Mouse (Mus musculus): ENCODE results near the gene Pde9a. TPM values are rescaled to one million over a fixed set of nuclear protein-coding genes. Genes with fewer than 3 reads are reported as not detected.

Pde9a gene
- total and polyA plus RNA-seq, 2 experiments from 2014 or later, result 5.7 to 19.5 TPM

DNA sequence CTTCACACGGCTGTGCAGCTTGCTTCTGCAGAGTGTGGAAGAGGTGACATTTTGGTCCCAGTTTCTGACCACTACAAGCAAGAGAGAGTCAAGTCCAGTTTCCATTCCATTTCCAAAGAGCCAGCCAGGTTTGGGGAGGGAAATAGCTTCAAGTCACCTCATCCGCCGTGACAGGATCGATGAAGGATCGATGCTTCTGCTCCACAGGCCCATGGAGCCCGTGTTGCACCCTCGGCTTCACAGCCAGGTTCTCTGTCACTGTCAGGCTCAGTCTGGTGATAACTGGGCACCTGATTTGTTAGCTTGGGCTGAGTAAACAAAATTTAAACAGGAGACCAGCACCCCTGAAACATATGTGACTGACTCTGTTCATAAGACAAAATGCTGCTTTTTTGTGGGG is 58.2 kb downstream of the Pde9a start:
- ATAC-seq (ENCODE audit: insufficient read depth, low read depth) (no peak), DNase-seq (ENCODE audit: low spot score) (no peak)
- Histone ChIP-seq H3K9ac (replicated peaks; ENCODE audit: low read depth, low read length) (no peak overlapping the region), H3K4me2 (ENCODE audit: low read depth, low read length) (no peak overlapping the region), H3K36me3 (replicated peaks; ENCODE audit: control insufficient read depth, insufficient read depth, low read length) (no peaks in the 10 kb centered on the region), H3K9me3 (replicated peaks; ENCODE audit: control insufficient read depth, low read length) (no peaks in the 10 kb centered on the region), H3K27ac (ENCODE audit: low read depth) (no peak overlapping the region), H3K27me3 (ENCODE audit: control insufficient read depth, insufficient read depth, low read length) (no peaks in the 10 kb centered on the region), H3K4me3 (ENCODE audit: low read depth, low read length) (no peak overlapping the region), H3K4me1 (ENCODE audit: control insufficient read depth, insufficient read depth) (0 out of 2 replicates have a peak, but pooled peaks cover 6% of the 10 kb centered on the region)
- TF ChIP-seq CTCF (IDR thresholded peaks at IDR 0.05; ENCODE audit: low read depth) (no peak), EP300 (IDR thresholded peaks at IDR 0.05; ENCODE audit: low read depth) (no peak)
- 76% methylated on average over 7 of the region's 7 CpGs for WGBS

GRCm38 (mm10) chr17:31445061-31445731 is 59.2 kb downstream of the Pde9a start:
- Histone ChIP-seq H3K9ac (replicated peaks; ENCODE audit: low read depth, low read length) (no peak overlapping the region), H3K9me3 (replicated peaks; ENCODE audit: control insufficient read depth, low read length) (no peaks in the 10 kb centered on the region), H3K4me3 (ENCODE audit: low read depth, low read length) (no peak overlapping the region), H3K4me2 (ENCODE audit: low read depth, low read length) (no peak overlapping the region), H3K27me3 (ENCODE audit: control insufficient read depth, insufficient read depth, low read length) (no peaks in the 10 kb centered on the region), H3K4me1 (ENCODE audit: control insufficient read depth, insufficient read depth) (0 out of 2 replicates have a peak, but pooled peaks cover 6% of the 10 kb centered on the region), H3K36me3 (replicated peaks; ENCODE audit: control insufficient read depth, insufficient read depth, low read length) (no peaks in the 10 kb centered on the region), H3K27ac (ENCODE audit: low read depth) (no peak overlapping the region)
- no peak for ATAC-seq (ENCODE audit: insufficient read depth, low read depth)
- DNase-seq (ENCODE audit: low spot score), result no peak
- TF ChIP-seq EP300 (IDR thresholded peaks at IDR 0.05; ENCODE audit: low read depth) (no peak), CTCF (IDR thresholded peaks at IDR 0.05; ENCODE audit: low read depth) (no peak)
- WGBS, result 48% methylated on average over 7 of the region's 7 CpGs

DNA sequence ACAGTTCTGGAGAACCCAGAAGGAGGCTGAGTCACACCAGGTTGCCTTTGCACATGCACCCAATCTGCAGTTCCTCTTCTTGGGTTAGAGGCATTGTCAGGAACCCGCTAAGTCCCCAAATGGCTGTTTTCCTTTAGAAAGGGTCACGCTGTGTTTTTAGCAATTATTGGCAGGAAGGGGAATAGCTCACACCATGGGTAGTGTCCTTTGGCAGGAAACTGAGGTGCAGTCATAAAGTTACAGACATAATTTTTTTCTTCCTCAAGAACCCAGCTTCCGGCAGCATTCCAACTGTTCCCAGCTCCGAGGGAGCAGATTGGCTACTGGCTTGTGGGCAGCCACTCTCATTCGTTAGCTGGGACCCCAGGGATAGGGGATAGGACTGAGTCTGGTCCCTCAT is 61.8 kb downstream of the Pde9a start:
- Histone ChIP-seq H3K4me1 (ENCODE audit: control insufficient read depth, insufficient read depth) (0 out of 2 replicates have a peak, but pooled peaks cover under 1% of the 10 kb centered on the region), H3K4me3 (ENCODE audit: low read depth, low read length) (no peak overlapping the region), H3K4me2 (ENCODE audit: low read depth, low read length) (no peak overlapping the region), H3K27me3 (ENCODE audit: control insufficient read depth, insufficient read depth, low read length) (no peaks in the 10 kb centered on the region), H3K9me3 (replicated peaks; ENCODE audit: control insufficient read depth, low read length) (no peaks in the 10 kb centered on the region), H3K9ac (replicated peaks; ENCODE audit: low read depth, low read length) (no peak overlapping the region), H3K27ac (ENCODE audit: low read depth) (no peak overlapping the region), H3K36me3 (replicated peaks; ENCODE audit: control insufficient read depth, insufficient read depth, low read length) (no peaks in the 10 kb centered on the region)
- no peak for TF ChIP-seq EP300 (IDR thresholded peaks at IDR 0.05; ENCODE audit: low read depth)
- no peak for TF ChIP-seq CTCF (IDR thresholded peaks at IDR 0.05; ENCODE audit: low read depth)
- DNase-seq (ENCODE audit: low spot score) (no peak), ATAC-seq (ENCODE audit: insufficient read depth, low read depth) (no peak)
- WGBS, result 58% methylated on average over 5 of the region's 5 CpGs

DNA sequence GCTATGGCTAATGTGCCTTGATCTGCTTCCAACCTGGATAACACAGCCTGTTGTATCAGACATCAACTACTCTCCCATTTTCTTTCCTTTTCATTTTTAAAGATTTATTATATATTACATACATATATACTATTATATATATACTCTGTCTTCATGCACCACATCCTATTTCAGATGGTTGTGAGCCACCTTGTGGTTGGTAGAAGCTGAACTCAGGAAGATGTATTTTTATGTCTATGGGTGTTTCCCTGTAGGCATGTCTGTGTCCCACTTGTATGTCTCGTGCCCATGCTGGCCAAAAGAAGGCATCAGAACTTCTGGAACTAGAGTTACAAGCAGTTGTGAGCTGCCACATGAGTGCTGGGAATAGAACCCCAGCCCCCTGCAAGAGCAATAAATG is 62.5 kb downstream of the Pde9a start:
- ATAC-seq (ENCODE audit: insufficient read depth, low read depth) (no peak), DNase-seq (ENCODE audit: low spot score) (no peak)
- Histone ChIP-seq H3K36me3 (replicated peaks; ENCODE audit: control insufficient read depth, insufficient read depth, low read length) (no peaks in the 10 kb centered on the region), H3K27ac (ENCODE audit: low read depth) (no peak overlapping the region), H3K9me3 (replicated peaks; ENCODE audit: control insufficient read depth, low read length) (no peaks in the 10 kb centered on the region), H3K4me3 (ENCODE audit: low read depth, low read length) (no peak overlapping the region), H3K4me1 (ENCODE audit: control insufficient read depth, insufficient read depth) (no peaks in the 10 kb centered on the region), H3K4me2 (ENCODE audit: low read depth, low read length) (no peak overlapping the region), H3K9ac (replicated peaks; ENCODE audit: low read depth, low read length) (no peak overlapping the region), H3K27me3 (ENCODE audit: control insufficient read depth, insufficient read depth, low read length) (no peaks in the 10 kb centered on the region)
- 58% methylated on average over 1 of the region's 1 CpGs for WGBS
- TF ChIP-seq CTCF (IDR thresholded peaks at IDR 0.05; ENCODE audit: low read depth), result peak; percentile 37; the same call in 1 of the 2 replicates
- TF ChIP-seq EP300 (IDR thresholded peaks at IDR 0.05; ENCODE audit: low read depth), result no peak

DNA sequence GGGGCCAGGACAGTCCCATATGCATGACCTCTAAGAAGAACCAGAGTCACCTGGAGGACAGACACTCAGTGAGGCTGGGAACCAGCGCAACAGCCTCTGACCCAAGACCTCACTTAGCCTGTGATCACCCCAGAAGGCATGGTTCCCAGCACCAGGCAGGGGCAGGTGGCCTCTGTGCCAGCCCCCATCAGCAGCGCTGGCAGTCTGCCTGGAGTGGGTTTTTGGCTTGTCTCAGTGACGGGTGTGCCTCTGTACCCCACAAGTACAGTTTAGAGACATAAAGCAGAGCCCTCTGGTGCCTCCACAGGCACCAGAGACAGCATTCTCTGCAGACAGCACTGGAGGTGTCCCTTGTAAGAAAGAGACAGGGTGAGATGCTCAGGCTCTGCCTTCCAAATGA is 64.2 kb downstream of the Pde9a start:
- Histone ChIP-seq H3K27ac (ENCODE audit: low read depth) (no peak overlapping the region), H3K36me3 (replicated peaks; ENCODE audit: control insufficient read depth, insufficient read depth, low read length) (no peaks in the 10 kb centered on the region), H3K27me3 (ENCODE audit: control insufficient read depth, insufficient read depth, low read length) (no peaks in the 10 kb centered on the region), H3K4me3 (ENCODE audit: low read depth, low read length) (no peak overlapping the region), H3K9ac (replicated peaks; ENCODE audit: low read depth, low read length) (no peak overlapping the region), H3K9me3 (replicated peaks; ENCODE audit: control insufficient read depth, low read length) (no peaks in the 10 kb centered on the region), H3K4me2 (ENCODE audit: low read depth, low read length) (no peak overlapping the region), H3K4me1 (ENCODE audit: control insufficient read depth, insufficient read depth) (no peaks in the 10 kb centered on the region)
- WGBS, result 64% methylated on average over 3 of the region's 3 CpGs
- DNase-seq (ENCODE audit: low spot score) (no peak), ATAC-seq (ENCODE audit: insufficient read depth, low read depth) (no peak)
- TF ChIP-seq CTCF (IDR thresholded peaks at IDR 0.05; ENCODE audit: low read depth), result no peak
- no peak for TF ChIP-seq EP300 (IDR thresholded peaks at IDR 0.05; ENCODE audit: low read depth)

Data from heart, postnatal 0 days (tissue).